Mouse (Mus musculus) heart, postnatal 0 days (tissue): ENCODE data around the gene H13.
A peak's percentile ranks its signal among the peaks of the same experiment; 100 is the strongest.

Experiments used
- CTCF ChIP-seq: IDR thresholded peaks from 2 replicates; pipeline ENCODE4 v1.5.1; 2016; ENCODE audit warnings: antibody characterized with exemption, control low read depth, low read depth
- EP300 ChIP-seq: IDR thresholded peaks from 2 replicates; pipeline ENCODE4 v1.6.1; 2016; ENCODE audit warnings: antibody characterized with exemption, low read depth

DNA sequence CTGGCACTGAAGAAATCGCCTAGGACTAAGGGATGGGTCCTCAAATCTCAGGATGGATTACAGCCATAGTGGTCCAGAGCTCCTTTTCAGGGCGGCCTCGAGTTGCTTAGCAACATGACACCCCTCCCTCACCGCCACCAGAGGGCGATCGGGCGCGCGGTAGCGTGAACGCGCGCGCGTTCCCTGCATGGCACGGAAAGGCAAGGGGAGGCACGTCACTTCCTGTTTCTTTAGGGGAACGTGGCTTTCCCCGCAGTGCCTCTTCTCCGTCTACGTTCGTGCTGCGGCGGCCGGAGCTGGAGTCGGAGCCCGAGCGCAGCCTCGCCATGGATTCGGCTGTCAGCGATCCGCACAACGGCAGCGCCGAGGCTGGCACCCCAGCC is at the start of gene H13:
- TF ChIP-seq CTCF (peak; percentile 99), EP300 (no peak)
